Mouse (Mus musculus) hindbrain, embryonic 13.5 days (tissue): Measurements from ENCODE around the gene Gm12166. TPM values are rescaled to one million over a fixed set of nuclear protein-coding genes. Genes with fewer than 3 reads are reported as not detected.

Source experiments
- ATAC-seq: fragments of 200-750 bp; cut with Nextera tagmentation; 2 replicates; pipeline ENCODE4 v1.8.0; 2017; ENCODE audit warnings: moderate TSS enrichment; ENCODE audit not compliant: low FRiP score
- H3K27ac ChIP-seq: fragments of 300-500 bp; sonication (generic); 2 replicates; pipeline ENCODE4 v1.5.1; 2015; ENCODE audit warnings: inconsistent platforms, mild to moderate bottlenecking, moderate library complexity
- H3K27me3 ChIP-seq: fragments of 300-500 bp; sonication (generic); 2 replicates; pipeline ENCODE4 v1.6.1; 2015; ENCODE audit warnings: mild to moderate bottlenecking, inconsistent platforms
- H3K36me3 ChIP-seq: fragments of 300-500 bp; sonication (generic); 2 replicates; pipeline ENCODE4 v1.6.1; 2015; ENCODE audit warnings: mild to moderate bottlenecking, inconsistent platforms
- H3K4me1 ChIP-seq: fragments of 300-500 bp; sonication (generic); replicated peaks from 2 replicates; pipeline ENCODE4 v1.6.1; 2015; ENCODE audit warnings: inconsistent platforms
- H3K4me2 ChIP-seq: fragments of 300-500 bp; sonication (generic); 2 replicates; pipeline ENCODE4 v1.6.1; 2015; ENCODE audit warnings: inconsistent platforms, mild to moderate bottlenecking, moderate library complexity
- H3K4me3 ChIP-seq: fragments of 300-500 bp; sonication (generic); 2 replicates; pipeline ENCODE4 v1.5.1; 2015; ENCODE audit warnings: mild to moderate bottlenecking, inconsistent platforms
- H3K9ac ChIP-seq: fragments of 300-500 bp; sonication (generic); 2 replicates; pipeline ENCODE4 v1.6.1; 2015; ENCODE audit warnings: mild to moderate bottlenecking, inconsistent platforms
- H3K9me3 ChIP-seq: fragments of 300-500 bp; sonication (generic); 2 replicates; pipeline ENCODE4 v1.6.1; 2016; ENCODE audit warnings: inconsistent platforms
- WGBS: fragments of 180-500 bp; shearing (Covaris S2); methylation state at CpG from one replicate; pipeline ENCODE4 v1.1.7; 2015; 5-methylcytosine and 5-hydroxymethylcytosine counted together
- polyA plus RNA-seq: library from polyadenylated mRNA; unstranded; fragments of >200 nt; fragmentation: Nextera tagmentation; extraction: Ambion mirVana; gene quantifications from 2 replicates; pipeline ENCODE4 v1.2.1, GENCODE M21; 2015

The Gm12166 gene
- polyA plus RNA-seq, 1 experiment from 2014 or later, result 5.0 TPM

DNA sequence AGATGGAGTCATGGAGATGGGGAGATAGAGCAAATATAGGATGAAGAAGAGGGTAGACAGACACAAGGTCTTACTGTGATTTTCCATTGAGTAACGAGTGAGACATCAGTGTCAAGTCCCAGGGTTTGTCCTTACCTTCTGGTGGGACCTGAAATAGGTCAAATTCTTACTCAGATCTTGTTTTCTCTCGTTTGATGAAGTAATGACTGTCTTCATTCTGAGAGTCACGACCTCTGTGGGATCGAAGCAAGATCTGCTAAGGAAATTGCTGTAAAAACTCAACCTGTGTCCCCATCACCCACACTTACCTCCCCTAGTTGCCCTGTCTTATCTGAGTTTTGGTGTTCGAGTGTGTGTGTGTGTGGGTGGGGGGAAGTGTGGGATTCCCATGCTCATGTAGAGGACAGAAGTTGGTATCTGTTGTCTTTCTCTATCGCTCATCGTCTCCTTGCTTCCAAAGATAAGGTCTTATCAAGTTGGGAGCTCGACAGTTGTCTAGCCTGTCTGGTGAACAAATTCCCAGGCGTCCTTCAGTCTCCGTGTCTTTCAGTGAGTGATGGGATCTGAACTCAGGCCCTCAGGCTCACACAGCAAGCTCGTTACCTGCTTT, 31.8 kb upstream of the Gm12166 start:
- H3K27me3 ChIP-seq, result no peaks in the 10 kb centered on the region
- H3K36me3 ChIP-seq, result peaks cover under 1% of the 10 kb centered on the region; the same call in 1 of the 2 replicates
- no peaks in the 10 kb centered on the region for H3K9me3 ChIP-seq
- no peak for ATAC-seq
- H3K4me1 ChIP-seq, result no peaks in the 10 kb centered on the region; the same call in 1 of the 2 replicates
- 93% methylated on average over 11 of the region's 11 CpGs for WGBS
- no peak overlapping the region for H3K4me3 ChIP-seq
- H3K27ac ChIP-seq, result no peak overlapping the region
- no peak overlapping the region for H3K9ac ChIP-seq
- H3K4me2 ChIP-seq, result no peak overlapping the region

DNA sequence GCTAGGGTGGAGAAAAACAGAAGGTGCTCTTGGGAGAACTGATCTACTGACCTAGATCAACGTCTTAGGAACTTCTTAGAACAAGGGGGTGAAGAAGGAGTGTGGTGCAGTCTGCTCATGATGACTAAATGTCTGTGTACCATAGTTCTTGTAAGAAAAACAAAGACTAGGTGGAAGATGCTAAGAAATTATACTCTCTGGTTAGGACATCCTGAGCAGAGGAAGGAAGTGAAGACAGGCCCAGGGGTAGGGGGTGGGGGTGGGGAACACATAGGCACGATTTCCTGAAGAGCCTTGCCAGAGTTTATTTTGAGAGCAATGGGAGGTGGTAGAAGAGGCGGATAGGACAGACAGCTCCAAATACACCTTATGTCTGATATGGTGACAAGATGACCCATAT, 31.3 kb upstream of the Gm12166 start:
- H3K9ac ChIP-seq, result no peak overlapping the region
- 81% methylated on average over 3 of the region's 3 CpGs for WGBS

DNA sequence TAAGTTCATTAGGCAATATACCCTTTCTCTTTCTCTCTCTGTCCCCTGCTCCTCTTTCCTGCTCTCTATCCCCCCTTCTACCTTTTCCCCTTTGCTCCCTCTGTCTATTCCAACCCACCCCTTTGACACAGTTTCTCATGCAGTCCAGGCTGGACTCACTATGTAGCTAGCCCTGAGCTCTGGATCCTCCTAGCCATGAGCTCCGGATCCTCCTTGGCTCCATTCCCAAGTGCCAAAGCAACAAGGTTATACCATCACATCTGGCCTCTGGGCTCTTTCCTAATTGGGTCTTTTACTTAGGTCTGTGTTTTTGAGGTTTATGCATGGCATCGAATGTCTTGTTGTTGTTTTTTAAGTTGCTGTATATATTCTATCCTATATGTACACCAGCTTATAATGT, 29.0 kb upstream of the Gm12166 start:
- 99% methylated on average over 2 of the region's 2 CpGs for WGBS
- H3K27me3 ChIP-seq, result no peaks in the 10 kb centered on the region
- no peak for ATAC-seq

More for the DNA sequence above, 31.3 kb upstream of the Gm12166 start:
- Histone ChIP-seq H3K9me3 (no peaks in the 10 kb centered on the region), H3K4me3 (no peak overlapping the region), H3K4me2 (no peak overlapping the region), H3K27ac (no peak overlapping the region), H3K4me1 (no peaks in the 10 kb centered on the region; the same call in 1 of the 2 replicates), H3K36me3 (peaks cover 6% of the 10 kb centered on the region), H3K27me3 (no peaks in the 10 kb centered on the region)
- ATAC-seq, result no peak

DNA sequence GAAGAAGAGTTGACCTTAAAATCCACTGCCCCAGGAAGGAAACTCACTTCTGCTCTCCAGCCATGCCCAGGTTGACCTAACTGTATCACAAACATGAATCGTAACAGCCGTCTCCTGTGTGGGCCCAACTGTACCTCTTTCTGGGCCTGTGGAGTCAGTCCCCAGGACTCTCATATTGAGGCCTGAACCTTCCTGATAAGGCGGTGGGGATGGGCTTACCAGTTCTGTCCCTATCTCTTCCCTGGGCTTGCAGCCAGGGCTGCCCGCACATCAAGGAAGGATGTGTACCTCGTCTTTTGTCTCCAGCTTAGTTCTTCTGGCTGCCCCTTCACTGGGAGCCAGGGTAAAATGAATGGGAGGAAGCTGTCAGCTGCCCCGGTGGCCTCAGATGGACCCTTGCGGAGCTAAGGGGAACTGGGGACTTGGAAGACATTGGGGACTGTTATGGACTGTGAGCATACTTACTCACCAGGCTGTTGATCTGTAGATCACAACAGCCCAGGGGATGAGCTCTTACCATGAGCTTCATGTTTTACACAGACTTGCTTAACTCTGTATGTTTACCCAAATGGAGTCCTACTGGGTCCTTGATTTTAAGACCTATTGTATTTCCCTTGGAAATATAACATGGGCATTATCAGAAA, 25.7 kb upstream of the Gm12166 start:
- 88% methylated on average over 7 of the region's 7 CpGs for WGBS
- H3K4me3 ChIP-seq, result no peak overlapping the region
- peaks cover 43% of the 10 kb centered on the region for H3K36me3 ChIP-seq
- H3K27me3 ChIP-seq, result no peaks in the 10 kb centered on the region
- no peak for ATAC-seq
- H3K9me3 ChIP-seq, result no peaks in the 10 kb centered on the region
- no peak overlapping the region for H3K27ac ChIP-seq
- H3K4me1 ChIP-seq, result no peaks in the 10 kb centered on the region; the same call in 1 of the 2 replicates
- no peak overlapping the region for H3K4me2 ChIP-seq
- H3K9ac ChIP-seq, result no peak overlapping the region

More for the DNA sequence above, 29.0 kb upstream of the Gm12166 start:
- H3K4me1 ChIP-seq, result no peaks in the 10 kb centered on the region; the same call in 1 of the 2 replicates
- no peak overlapping the region for H3K27ac ChIP-seq
- H3K9me3 ChIP-seq, result no peaks in the 10 kb centered on the region
- H3K4me2 ChIP-seq, result no peak overlapping the region
- H3K9ac ChIP-seq, result no peak overlapping the region
- H3K4me3 ChIP-seq, result no peak overlapping the region
- peaks cover 27% of the 10 kb centered on the region for H3K36me3 ChIP-seq

DNA sequence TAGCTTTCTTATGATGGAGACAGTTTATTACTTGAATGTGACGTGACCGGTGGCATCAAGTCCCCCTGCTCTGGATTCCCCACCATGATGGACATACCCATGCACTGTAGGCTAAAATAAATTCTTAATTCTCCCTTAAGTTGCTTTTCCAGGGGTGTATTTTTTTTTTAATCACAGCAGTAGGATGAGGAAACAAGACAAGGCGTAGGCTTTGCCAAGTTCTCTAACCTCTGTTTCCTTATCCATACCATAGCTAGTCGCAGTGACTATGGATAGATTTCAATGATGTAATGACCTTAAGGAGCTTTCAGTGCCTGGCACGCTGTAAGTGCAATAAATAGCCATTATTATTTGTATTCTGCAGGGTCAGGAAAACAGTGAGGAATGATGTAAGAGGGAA, 25.2 kb upstream of the Gm12166 start:
- Histone ChIP-seq H3K36me3 (peaks cover 48% of the 10 kb centered on the region), H3K9ac (no peak overlapping the region), H3K9me3 (no peaks in the 10 kb centered on the region), H3K4me2 (no peak overlapping the region), H3K4me3 (no peak overlapping the region), H3K27ac (no peak overlapping the region), H3K4me1 (no peaks in the 10 kb centered on the region; the same call in 1 of the 2 replicates), H3K27me3 (no peaks in the 10 kb centered on the region)
- ATAC-seq, result no peak
- 90% methylated on average over 5 of the region's 5 CpGs for whole genome bisulfite sequencing

DNA sequence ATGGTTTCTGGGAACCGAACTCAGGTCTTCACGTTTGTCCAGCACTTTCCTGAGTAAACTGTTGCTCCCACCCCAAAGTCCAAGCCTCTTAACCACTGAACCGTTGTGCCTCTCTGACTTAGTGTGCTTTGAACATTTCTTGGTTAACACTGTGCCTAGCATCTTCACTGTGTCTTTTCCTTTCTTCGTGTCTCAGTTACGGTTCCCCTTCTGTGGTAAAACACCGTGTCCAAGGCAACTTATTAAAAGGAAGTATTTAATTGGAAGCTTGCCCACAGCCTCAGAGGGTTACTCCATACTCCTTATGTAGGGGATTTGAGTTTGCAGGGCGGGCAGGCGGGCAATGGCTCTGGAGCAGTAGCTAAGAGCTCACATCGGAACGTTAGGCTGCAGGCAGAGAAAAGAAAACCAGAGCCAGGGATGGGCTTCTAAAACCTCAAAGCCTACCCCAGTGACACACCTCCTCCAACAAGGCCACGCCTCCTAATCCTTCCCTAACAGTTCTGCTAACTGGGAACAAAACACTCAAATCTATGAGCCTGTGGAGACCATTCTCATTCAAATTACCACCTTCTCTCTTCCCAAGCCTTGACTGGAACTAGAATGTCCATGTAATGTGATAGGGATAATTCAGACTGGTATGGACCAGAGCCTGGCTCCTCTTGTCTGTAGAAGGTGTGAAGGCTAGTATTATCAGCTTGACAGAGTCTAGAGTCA, 24.5 kb upstream of the Gm12166 start:
- 91% methylated on average over 11 of the region's 11 CpGs for WGBS
- no peak for ATAC-seq

DNA sequence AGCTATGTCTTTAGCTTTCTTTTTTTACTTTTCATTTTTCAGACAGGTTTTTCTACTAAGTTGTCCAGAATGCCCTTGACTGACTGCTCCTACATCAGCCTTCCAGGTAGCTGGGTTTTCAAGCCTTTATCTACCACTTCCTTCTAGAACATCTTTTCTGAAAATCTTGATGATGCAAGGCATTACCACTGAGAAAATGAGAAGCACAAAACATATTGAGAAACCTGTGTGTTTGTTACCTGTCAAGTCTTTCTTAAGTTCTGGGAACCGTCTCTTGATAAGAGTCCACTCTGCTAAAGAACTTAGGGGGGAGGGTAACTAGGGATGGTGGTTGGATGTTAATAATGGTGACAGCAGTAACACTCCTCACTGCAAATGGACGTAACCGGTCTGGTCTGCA, 23.4 kb upstream of the Gm12166 start:
- H3K4me3 ChIP-seq, result no peak overlapping the region
- no peak overlapping the region for H3K4me2 ChIP-seq
- H3K27me3 ChIP-seq, result no peaks in the 10 kb centered on the region
- no peak overlapping the region for H3K9ac ChIP-seq
- 97% methylated on average over 3 of the region's 3 CpGs for WGBS
- H3K4me1 ChIP-seq, result no peaks in the 10 kb centered on the region; the same call in 1 of the 2 replicates
- no peak for ATAC-seq
- no peak overlapping the region for H3K27ac ChIP-seq
- peaks cover 48% of the 10 kb centered on the region for H3K36me3 ChIP-seq
- H3K9me3 ChIP-seq, result no peaks in the 10 kb centered on the region

More for the DNA sequence above, 24.5 kb upstream of the Gm12166 start:
- Histone ChIP-seq H3K4me1 (no peaks in the 10 kb centered on the region; the same call in 1 of the 2 replicates), H3K36me3 (peaks cover 48% of the 10 kb centered on the region), H3K9me3 (no peaks in the 10 kb centered on the region), H3K4me2 (no peak overlapping the region), H3K9ac (no peak overlapping the region), H3K4me3 (no peak overlapping the region), H3K27ac (no peak overlapping the region), H3K27me3 (no peaks in the 10 kb centered on the region)

DNA sequence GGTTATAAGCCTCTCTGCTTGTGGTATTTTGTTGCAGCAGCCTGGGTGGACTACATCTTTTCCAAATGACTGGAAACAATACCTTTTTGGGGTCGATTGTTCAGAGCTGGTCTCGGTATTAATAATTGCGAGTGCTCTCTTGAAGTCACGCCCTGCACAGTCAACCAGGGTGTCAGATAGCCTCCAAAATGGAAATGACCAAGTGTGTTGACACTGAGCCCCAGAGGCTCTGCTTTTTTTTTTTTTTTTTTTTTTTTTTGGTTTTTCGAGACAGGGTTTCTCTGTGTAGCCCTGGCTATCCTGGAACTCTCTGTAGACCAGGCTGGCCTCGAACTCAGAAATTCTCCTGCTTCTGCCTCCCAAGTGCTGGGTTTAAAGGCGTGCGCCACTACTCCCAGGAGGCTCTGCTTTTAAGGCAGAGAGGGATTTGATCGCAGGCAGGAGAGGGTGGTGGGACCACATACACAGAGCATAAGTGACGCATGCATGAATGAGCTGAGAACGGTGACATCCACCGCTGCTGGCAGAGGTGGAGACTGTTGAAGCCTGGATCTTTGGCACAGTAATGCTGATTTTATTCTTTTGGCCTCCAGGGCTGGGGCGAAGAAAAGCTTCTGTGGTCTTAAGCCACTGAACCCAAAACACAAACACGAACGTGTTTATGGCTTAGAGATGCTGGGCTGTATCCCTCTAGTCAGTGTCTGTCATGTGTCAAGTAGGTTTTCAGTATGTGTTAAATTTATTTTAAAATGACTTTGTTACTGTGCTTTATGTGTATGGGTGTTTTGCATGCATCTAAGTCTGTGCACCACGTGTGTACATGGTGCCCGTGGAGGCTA, 21.9 kb upstream of the Gm12166 start:
- peaks cover 14% of the 10 kb centered on the region for H3K4me1 ChIP-seq
- no peak overlapping the region for H3K27ac ChIP-seq
- H3K36me3 ChIP-seq, result peaks cover 48% of the 10 kb centered on the region
- no peak overlapping the region for H3K4me2 ChIP-seq
- no peaks in the 10 kb centered on the region for H3K27me3 ChIP-seq
- no peaks in the 10 kb centered on the region for H3K9me3 ChIP-seq
- no peak overlapping the region for H3K9ac ChIP-seq
- ATAC-seq, result no peak
- WGBS, result 88% methylated on average over 17 of the region's 17 CpGs
- H3K4me3 ChIP-seq, result no peak overlapping the region

DNA sequence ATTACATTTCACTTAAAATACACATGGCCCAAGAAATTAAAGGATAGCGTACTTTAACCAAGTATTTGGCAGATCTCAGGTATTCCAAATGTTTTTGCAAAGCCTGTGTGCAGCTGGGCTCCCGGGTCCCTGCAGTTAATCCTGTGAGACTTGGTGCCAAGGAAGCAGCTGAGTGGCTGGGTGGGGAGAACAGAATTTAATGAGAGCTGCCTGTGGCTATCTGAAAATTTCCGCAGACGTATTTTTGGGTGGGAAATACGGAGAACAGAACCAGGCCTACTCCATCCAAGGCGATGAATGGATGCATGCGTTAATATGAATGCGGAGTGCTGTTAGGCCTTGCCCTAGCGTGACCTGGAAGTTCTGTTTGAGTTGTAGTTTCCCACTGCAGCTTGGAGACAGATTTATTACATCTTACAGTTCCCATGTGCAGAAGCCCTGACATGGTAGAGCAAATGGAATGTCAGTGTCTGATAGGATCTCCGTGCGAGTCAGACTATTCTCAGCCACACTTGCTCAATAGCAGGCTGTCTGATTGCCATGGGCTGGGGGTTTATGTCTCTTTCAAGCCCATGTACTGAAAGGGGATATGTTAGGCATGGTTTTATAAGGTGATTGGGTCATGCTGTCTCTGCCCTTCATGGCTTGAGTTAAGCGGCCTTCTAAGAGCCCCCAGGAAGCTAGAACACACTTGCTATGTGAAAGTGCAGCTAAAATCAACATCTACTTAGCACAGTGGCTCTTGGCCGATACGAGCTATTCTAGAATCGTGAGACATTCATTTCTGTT, 21.1 kb upstream of the Gm12166 start:
- no peak overlapping the region for H3K4me3 ChIP-seq
- H3K36me3 ChIP-seq, result peaks cover 41% of the 10 kb centered on the region
- no peak for ATAC-seq
- peaks cover 19% of the 10 kb centered on the region for H3K4me1 ChIP-seq
- WGBS, result 77% methylated on average over 15 of the region's 15 CpGs
- no peak overlapping the region for H3K27ac ChIP-seq
- no peaks in the 10 kb centered on the region for H3K9me3 ChIP-seq
- H3K9ac ChIP-seq, result no peak overlapping the region
- H3K4me2 ChIP-seq, result no peak overlapping the region
- no peaks in the 10 kb centered on the region for H3K27me3 ChIP-seq

DNA sequence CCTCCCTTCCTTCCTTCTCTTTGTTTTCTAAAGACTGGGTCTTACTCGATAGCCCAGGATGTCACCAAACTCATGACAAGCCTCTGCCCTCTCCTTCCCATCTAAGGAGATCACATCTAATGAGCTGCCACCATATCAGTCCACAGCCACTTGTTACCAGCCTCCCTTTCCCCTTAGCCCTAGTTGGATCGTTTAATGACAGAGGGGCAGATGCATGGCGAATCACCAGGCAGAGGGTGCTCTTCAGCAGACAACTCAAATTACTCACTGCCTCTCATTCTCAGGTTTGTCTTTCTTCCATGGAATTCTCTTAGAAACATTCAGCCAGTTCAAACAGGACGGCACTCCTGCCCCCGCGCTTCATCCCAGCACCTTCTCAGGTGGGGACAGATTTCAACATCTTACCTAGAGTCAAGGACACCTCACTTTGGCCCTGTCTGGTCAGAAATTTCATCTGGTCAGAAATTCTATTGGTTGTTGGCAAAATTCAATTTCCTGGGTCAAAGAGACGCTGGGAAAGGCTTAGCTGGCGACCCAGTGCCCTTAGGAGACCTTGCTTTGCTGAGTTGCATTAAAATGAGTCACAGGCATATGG, 20.4 kb upstream of the Gm12166 start:
- no peak overlapping the region for H3K4me3 ChIP-seq
- no peak overlapping the region for H3K4me2 ChIP-seq
- WGBS, result 73% methylated on average over 8 of the region's 8 CpGs
- peaks cover 35% of the 10 kb centered on the region for H3K36me3 ChIP-seq
- ATAC-seq, result no peak
- peaks cover 19% of the 10 kb centered on the region for H3K4me1 ChIP-seq
- H3K9ac ChIP-seq, result no peak overlapping the region
- H3K9me3 ChIP-seq, result no peaks in the 10 kb centered on the region
- no peak overlapping the region for H3K27ac ChIP-seq
- H3K27me3 ChIP-seq, result no peaks in the 10 kb centered on the region

DNA sequence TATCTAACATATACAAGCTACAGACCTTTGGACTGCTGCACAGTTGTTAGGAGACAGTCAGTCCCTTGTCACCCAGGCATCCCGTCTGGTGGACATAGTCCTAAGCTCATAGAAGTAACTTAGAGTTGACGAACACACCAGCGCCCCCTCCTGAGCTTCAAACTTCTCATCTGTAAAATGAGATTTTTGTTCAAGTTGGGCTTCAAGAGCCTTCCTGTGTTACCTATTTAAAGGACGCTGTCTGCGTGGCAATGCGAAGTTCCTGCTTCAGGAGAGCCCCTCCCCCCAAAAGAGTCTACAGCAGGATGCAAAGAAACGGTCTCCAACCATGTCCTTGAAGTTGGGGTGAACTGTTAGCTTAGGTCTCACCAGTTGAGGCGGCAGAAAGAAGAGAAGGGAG, 18.7 kb upstream of the Gm12166 start:
- no peak overlapping the region for H3K27ac ChIP-seq
- WGBS, result 78% methylated on average over 8 of the region's 8 CpGs
- no peak for ATAC-seq
- H3K9ac ChIP-seq, result no peak overlapping the region
- H3K27me3 ChIP-seq, result no peaks in the 10 kb centered on the region
- no peak overlapping the region for H3K4me2 ChIP-seq
- no peak overlapping the region for H3K4me3 ChIP-seq
- no peaks in the 10 kb centered on the region for H3K9me3 ChIP-seq
- peaks cover 21% of the 10 kb centered on the region for H3K4me1 ChIP-seq
- peaks cover 27% of the 10 kb centered on the region for H3K36me3 ChIP-seq
